Mouse (Mus musculus): Measurements from ENCODE around the gene Ganc. TPM values are rescaled to one million over a fixed set of nuclear protein-coding genes. Genes with fewer than 3 reads are reported as not detected.

The Ganc gene
- polyA plus RNA-seq, 1 experiment from 2014 or later, result 10.1 TPM

- ATAC-seq (ENCODE audit: low FRiP score), result peak; percentile 100
- Histone ChIP-seq H3K4me3 (replicated peaks) (peak within 1 kb of the TSS; percentile 87), H3K9me3 (replicated peaks) (0 out of 2 replicates have a peak, but pooled peaks cover 4% of the 10 kb centered on the region), H3K36me3 (no peaks in the 10 kb centered on the region; the same call in 1 of the 2 replicates), H3K27ac (replicated peaks) (peak within 1 kb of the TSS; percentile 92), H3K4me2 (peak within 1 kb of the TSS; percentile 87), H3K27me3 (replicated peaks) (no peaks in the 10 kb centered on the region), H3K9ac (replicated peaks) (peak within 1 kb of the TSS; percentile 79), H3K4me1 (peaks cover 27% of the 10 kb centered on the region)
- WGBS, result under 1% methylated on average over 34 of the region's 34 CpGs
Observed at GRCm38 (mm10) chr2:120403986-120404822, 508 bp downstream of the Ganc start, which contains the start of gene Tmem87a. Gene Tmem87a, minus strand, starts transcription at chr2:120404113.

GRCm38 (mm10) chr2:120404823-120405765 lies 1.4 kb downstream of the Ganc start:
- Histone ChIP-seq H3K4me3 (replicated peaks) (peak overlapping the region; percentile 87), H3K9me3 (replicated peaks) (0 out of 2 replicates have a peak, but pooled peaks cover 4% of the 10 kb centered on the region), H3K27me3 (replicated peaks) (no peaks in the 10 kb centered on the region), H3K9ac (replicated peaks) (peak overlapping the region; percentile 79), H3K36me3 (no peaks in the 10 kb centered on the region; the same call in 1 of the 2 replicates), H3K4me2 (peak overlapping the region; percentile 87), H3K4me1 (peaks cover 27% of the 10 kb centered on the region), H3K27ac (replicated peaks) (peak overlapping the region; percentile 92)
- ATAC-seq (ENCODE audit: low FRiP score), result no peak
- 35% methylated on average over 14 of the region's 14 CpGs for WGBS

- H3K9ac ChIP-seq (replicated peaks), result no peak overlapping the region
Observed at GRCm38 (mm10) chr2:120411096-120411628, 7.5 kb downstream of the Ganc start.

GRCm38 (mm10) chr2:120414113-120414512 lies 10.4 kb downstream of the Ganc start:
- H3K9me3 ChIP-seq (replicated peaks), result no peaks in the 10 kb centered on the region
- no peak overlapping the region for H3K9ac ChIP-seq (replicated peaks)
- H3K27ac ChIP-seq (replicated peaks), result no peak overlapping the region
- no peaks in the 10 kb centered on the region for H3K4me1 ChIP-seq
- ATAC-seq (ENCODE audit: low FRiP score), result no peak
- H3K36me3 ChIP-seq, result no peaks in the 10 kb centered on the region; the same call in 1 of the 2 replicates
- H3K4me2 ChIP-seq, result no peak overlapping the region
- H3K4me3 ChIP-seq (replicated peaks), result no peak overlapping the region
- no peaks in the 10 kb centered on the region for H3K27me3 ChIP-seq (replicated peaks)

More at GRCm38 (mm10) chr2:120411096-120411628, 7.5 kb downstream of the Ganc start:
- Histone ChIP-seq H3K4me3 (replicated peaks) (no peak overlapping the region), H3K36me3 (no peaks in the 10 kb centered on the region; the same call in 1 of the 2 replicates), H3K27me3 (replicated peaks) (no peaks in the 10 kb centered on the region), H3K9me3 (replicated peaks) (0 out of 2 replicates have a peak, but pooled peaks cover 4% of the 10 kb centered on the region), H3K4me2 (no peak overlapping the region), H3K27ac (replicated peaks) (no peak overlapping the region), H3K4me1 (no peaks in the 10 kb centered on the region)
- 88% methylated on average over 3 of the region's 3 CpGs for WGBS
- no peak for ATAC-seq (ENCODE audit: low FRiP score)

GRCm38 (mm10) chr2:120414738-120415414 lies 11.2 kb downstream of the Ganc start:
- H3K4me2 ChIP-seq, result no peak overlapping the region
- H3K4me3 ChIP-seq (replicated peaks), result no peak overlapping the region
- no peak for ATAC-seq (ENCODE audit: low FRiP score)
- 72% methylated on average over 1 of the region's 1 CpGs for WGBS
- no peak overlapping the region for H3K27ac ChIP-seq (replicated peaks)
- no peaks in the 10 kb centered on the region for H3K27me3 ChIP-seq (replicated peaks)
- H3K9me3 ChIP-seq (replicated peaks), result no peaks in the 10 kb centered on the region
- no peaks in the 10 kb centered on the region for H3K4me1 ChIP-seq
- no peak overlapping the region for H3K9ac ChIP-seq (replicated peaks)
- no peaks in the 10 kb centered on the region; the same call in 1 of the 2 replicates for H3K36me3 ChIP-seq

- no peak overlapping the region for H3K4me3 ChIP-seq (replicated peaks)
- WGBS, result 92% methylated on average over 5 of the region's 5 CpGs
- H3K4me1 ChIP-seq, result no peaks in the 10 kb centered on the region
- no peaks in the 10 kb centered on the region for H3K9me3 ChIP-seq (replicated peaks)
- H3K27ac ChIP-seq (replicated peaks), result no peak overlapping the region
- H3K9ac ChIP-seq (replicated peaks), result no peak overlapping the region
- no peaks in the 10 kb centered on the region for H3K27me3 ChIP-seq (replicated peaks)
- no peak overlapping the region for H3K4me2 ChIP-seq
- ATAC-seq (ENCODE audit: low FRiP score), result no peak
- no peaks in the 10 kb centered on the region; the same call in 1 of the 2 replicates for H3K36me3 ChIP-seq
Observed at GRCm38 (mm10) chr2:120424386-120424785, 20.7 kb downstream of the Ganc start.

- Histone ChIP-seq H3K9me3 (replicated peaks) (no peaks in the 10 kb centered on the region), H3K27ac (replicated peaks) (no peak overlapping the region), H3K4me2 (no peak overlapping the region), H3K36me3 (no peaks in the 10 kb centered on the region), H3K9ac (replicated peaks) (no peak overlapping the region), H3K27me3 (replicated peaks) (no peaks in the 10 kb centered on the region), H3K4me3 (replicated peaks) (no peak overlapping the region), H3K4me1 (no peaks in the 10 kb centered on the region)
- 100% methylated on average over 1 of the region's 1 CpGs for WGBS
- no peak for ATAC-seq (ENCODE audit: low FRiP score)
Observed at GRCm38 (mm10) chr2:120444486-120444885, 40.8 kb downstream of the Ganc start.

GRCm38 (mm10) chr2:120446373-120446772 lies 42.7 kb downstream of the Ganc start:
- 84% methylated on average over 10 of the region's 10 CpGs for whole genome bisulfite sequencing
- no peaks in the 10 kb centered on the region for H3K36me3 ChIP-seq
- no peak overlapping the region for H3K4me2 ChIP-seq
- H3K9me3 ChIP-seq (replicated peaks), result no peaks in the 10 kb centered on the region
- no peak overlapping the region for H3K4me3 ChIP-seq (replicated peaks)
- ATAC-seq (ENCODE audit: low FRiP score), result no peak
- H3K27me3 ChIP-seq (replicated peaks), result no peaks in the 10 kb centered on the region
- no peaks in the 10 kb centered on the region for H3K4me1 ChIP-seq
- no peak overlapping the region for H3K9ac ChIP-seq (replicated peaks)
- no peak overlapping the region for H3K27ac ChIP-seq (replicated peaks)

- Histone ChIP-seq H3K9me3 (replicated peaks) (no peaks in the 10 kb centered on the region), H3K36me3 (no peaks in the 10 kb centered on the region), H3K27ac (replicated peaks) (no peak overlapping the region), H3K9ac (replicated peaks) (no peak overlapping the region), H3K4me1 (no peaks in the 10 kb centered on the region), H3K4me3 (replicated peaks) (no peak overlapping the region), H3K4me2 (no peak overlapping the region), H3K27me3 (replicated peaks) (no peaks in the 10 kb centered on the region)
- 97% methylated on average over 1 of the region's 1 CpGs for WGBS
- no peak for ATAC-seq (ENCODE audit: low FRiP score)
Observed at GRCm38 (mm10) chr2:120447306-120447705, 43.6 kb downstream of the Ganc start.

GRCm38 (mm10) chr2:120450724-120451123 lies 47.0 kb downstream of the Ganc start:
- H3K9ac ChIP-seq (replicated peaks), result no peak overlapping the region
- no peak for ATAC-seq (ENCODE audit: low FRiP score)
- H3K27ac ChIP-seq (replicated peaks), result no peak overlapping the region
- no peaks in the 10 kb centered on the region for H3K27me3 ChIP-seq (replicated peaks)
- WGBS, result 49% methylated on average over 6 of the region's 6 CpGs
- no peaks in the 10 kb centered on the region; the same call in 1 of the 2 replicates for H3K36me3 ChIP-seq
- H3K4me2 ChIP-seq, result no peak overlapping the region
- no peak overlapping the region for H3K4me3 ChIP-seq (replicated peaks)
- H3K9me3 ChIP-seq (replicated peaks), result no peaks in the 10 kb centered on the region
- no peaks in the 10 kb centered on the region for H3K4me1 ChIP-seq

GRCm38 (mm10) chr2:120452600-120452999 lies 48.9 kb downstream of the Ganc start:
- WGBS, result 74% methylated on average over 4 of the region's 4 CpGs
- no peak overlapping the region for H3K9ac ChIP-seq (replicated peaks)
- H3K36me3 ChIP-seq, result no peaks in the 10 kb centered on the region; the same call in 1 of the 2 replicates
- ATAC-seq (ENCODE audit: low FRiP score), result no peak
- H3K4me3 ChIP-seq (replicated peaks), result no peak overlapping the region
- H3K4me2 ChIP-seq, result no peak overlapping the region
- H3K27ac ChIP-seq (replicated peaks), result no peak overlapping the region
- H3K27me3 ChIP-seq (replicated peaks), result no peaks in the 10 kb centered on the region
- no peaks in the 10 kb centered on the region for H3K4me1 ChIP-seq
- H3K9me3 ChIP-seq (replicated peaks), result no peaks in the 10 kb centered on the region

Data from neural tube, embryonic 15.5 days (tissue).